Mouse (Mus musculus) gastrocnemius, postnatal 10 days (tissue): Measurements from ENCODE around the gene Hoxd10. TPM values are rescaled to one million over a fixed set of nuclear protein-coding genes. Genes with fewer than 3 reads are reported as not detected.

ENCODE experiments used
- DNase-seq: peaks from one replicate; pipeline ENCODE4 v3.0.0; 2021; ENCODE audit warnings: mixed read lengths
- total RNA-seq, 2 experiments: library from RNA; stranded (reverse); gene quantifications; 2 replicates each; pipeline ENCODE4 v1.2.3; 2021

Gene Hoxd10
- total RNA-seq, 2 experiments from 2014 or later, result 3.9 to 4.5 TPM

- DNase-seq, result no peak
Measured at GRCm38 (mm10) chr2:74731055-74731454, 39.3 kb downstream of the Hoxd10 start.

GRCm38 (mm10) chr2:74731799-74732512, 40.2 kb downstream of the Hoxd10 start:
- no peak for DNase-seq

GRCm38 (mm10) chr2:74732513-74733316, 41.0 kb downstream of the Hoxd10 start:
- DNase-seq, result no peak

GRCm38 (mm10) chr2:74733317-74733661, 41.6 kb downstream of the Hoxd10 start:
- DNase-seq, result no peak

- no peak for DNase-seq
Measured at GRCm38 (mm10) chr2:74733765-74734164, 42.0 kb downstream of the Hoxd10 start.

GRCm38 (mm10) chr2:74734451-74734850, 42.7 kb downstream of the Hoxd10 start:
- no peak for DNase-seq

GRCm38 (mm10) chr2:74734996-74735811, 43.5 kb downstream of the Hoxd10 start:
- DNase-seq, result no peak

- DNase-seq, result no peak
Measured at GRCm38 (mm10) chr2:74735851-74736687, 44.3 kb downstream of the Hoxd10 start.

GRCm38 (mm10) chr2:74736688-74737577, 45.2 kb downstream of the Hoxd10 start:
- no peak for DNase-seq

- no peak for DNase-seq
Measured at GRCm38 (mm10) chr2:74737578-74738070, 45.9 kb downstream of the Hoxd10 start.

GRCm38 (mm10) chr2:74738623-74739475, 47.1 kb downstream of the Hoxd10 start:
- no peak for DNase-seq

- DNase-seq, result no peak
Measured at GRCm38 (mm10) chr2:74739476-74739800, 47.7 kb downstream of the Hoxd10 start.

GRCm38 (mm10) chr2:74739869-74740268, 48.1 kb downstream of the Hoxd10 start:
- no peak for DNase-seq

- no peak for DNase-seq
Measured at GRCm38 (mm10) chr2:74740311-74741091, 48.8 kb downstream of the Hoxd10 start.

- no peak for DNase-seq
Measured at GRCm38 (mm10) chr2:74741252-74741978, 49.7 kb downstream of the Hoxd10 start.

GRCm38 (mm10) chr2:74741979-74742277, 50.2 kb downstream of the Hoxd10 start:
- DNase-seq, result no peak
